Mouse (Mus musculus): ENCODE measurements around the gene Cep170.

DNA sequence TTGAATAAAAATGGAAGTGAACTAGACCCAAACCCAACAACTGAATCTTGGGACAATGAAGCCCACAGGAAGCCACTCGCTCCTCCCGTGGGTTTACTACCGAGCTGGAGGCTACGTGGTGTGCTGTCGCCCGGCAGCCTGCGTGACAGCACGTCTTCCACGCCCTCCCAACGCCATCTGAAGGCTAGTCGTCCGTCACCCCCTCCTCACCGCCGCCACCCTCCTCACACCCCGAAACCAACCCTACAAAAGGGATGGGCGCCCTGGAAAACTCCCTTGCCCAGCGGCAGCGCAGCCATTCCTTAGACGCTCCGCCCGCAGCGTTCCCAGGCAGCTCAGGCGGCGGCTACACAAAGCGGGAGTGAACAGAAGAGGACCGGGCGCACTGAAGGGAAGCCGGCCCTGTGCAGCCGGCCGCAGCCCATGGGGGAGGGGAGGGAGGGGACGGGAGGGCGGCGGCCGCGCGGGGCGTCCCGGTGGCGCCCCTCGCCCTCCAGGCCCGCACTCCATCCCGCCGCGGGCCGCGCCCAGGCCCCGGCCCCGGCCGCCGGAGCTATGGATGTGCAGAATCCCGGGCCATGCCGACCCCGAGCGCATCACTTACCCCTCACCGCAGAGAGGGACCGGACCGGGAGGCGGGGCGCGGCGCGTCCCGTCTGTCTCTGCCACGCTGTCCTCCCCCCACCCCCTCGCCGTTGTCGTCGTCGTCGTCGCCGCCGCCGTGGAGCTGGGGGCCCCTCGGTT lies 403 bp downstream of the Cep170 start:
- TF ChIP-seq CTCF (IDR thresholded peaks at IDR 0.05; ENCODE audit: control insufficient read depth, insufficient read depth, low read length) (no peak), POLR2A (IDR thresholded peaks at IDR 0.05; ENCODE audit: borderline replicate concordance, control insufficient read depth, low read depth, low read length) (peak; percentile 58; the same call in 1 of the 2 replicates)

All from bone marrow, adult 2 months (tissue).